Mouse (Mus musculus) layer of hippocampus, postnatal 25 days (tissue): ENCODE data around the gene Sap18b. TPM values are rescaled to one million over a fixed set of nuclear protein-coding genes. Genes with fewer than 3 reads are reported as not detected.

Experiments used
- DNase-seq, 2 experiments: peaks; one replicate each; pipeline ENCODE4 v3.0.0; 2022; ENCODE audit warnings: mixed read lengths in 2 of 2, low spot score in 1 of 2; ENCODE audit errors: extremely low spot score in 1 of 2
- total RNA-seq, 2 experiments: library from RNA; stranded (reverse); gene quantifications; 2 replicates each; pipeline ENCODE4 v1.2.3; 2021

Sap18b gene
- total RNA-seq, 2 experiments from 2014 or later, result 121 to 139 TPM

DNA sequence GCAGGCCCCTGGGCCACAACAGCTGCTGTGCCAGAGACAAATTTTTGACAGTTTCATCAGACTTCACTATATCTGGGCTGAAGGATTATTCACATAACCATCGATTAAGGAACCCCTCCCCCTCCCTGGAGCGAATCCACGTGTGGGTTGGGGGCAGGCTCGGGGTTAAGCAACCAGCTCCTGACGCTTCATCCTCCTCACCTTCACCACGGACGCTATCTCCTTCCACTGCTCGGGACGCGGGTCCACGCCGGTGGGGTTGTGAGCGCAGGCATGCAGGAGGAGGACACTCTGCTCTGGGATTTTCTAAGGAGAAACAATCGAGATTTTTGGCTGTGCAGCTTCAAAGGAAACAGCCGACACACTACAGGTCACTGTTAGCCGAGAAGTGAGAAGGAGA is 46.5 kb downstream of the Sap18b start:
- DNase-seq, result no peak

DNA sequence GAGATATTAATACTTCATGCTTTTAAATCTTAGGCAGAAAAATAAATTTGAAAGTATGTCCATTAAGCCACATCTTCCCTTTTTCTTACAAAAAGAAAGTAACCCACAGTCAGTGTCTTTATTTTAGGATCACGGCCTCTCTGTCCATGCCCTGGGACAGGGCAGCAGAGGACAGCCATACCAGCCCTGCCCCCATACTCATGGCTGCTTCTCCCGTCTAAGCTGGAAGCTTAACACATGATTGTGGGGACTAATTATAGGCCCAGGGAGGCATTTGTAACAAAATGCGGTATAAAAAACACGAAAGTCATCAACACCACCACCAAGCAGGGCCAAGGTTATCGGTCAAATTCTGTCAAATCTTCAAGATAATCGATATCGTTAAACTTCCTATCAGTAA is 50.1 kb downstream of the Sap18b start:
- DNase-seq, result no peak

Other genes starting within 250 kb of the Sap18b start
- not detected for gene Prss54, start 249.0 kb upstream of the Sap18b start, total RNA-seq
- 1 to 10 TPM; 1.2 to 2.0 TPM for gene Gins3, start 191.9 kb upstream of the Sap18b start, total RNA-seq
- 1,000 to 10,000 TPM; 1,420 to 1,424 TPM for gene Ndrg4, start 148.4 kb upstream of the Sap18b start, total RNA-seq
- gene Setd6, start 109.5 kb upstream of the Sap18b start, total RNA-seq, result 10 to 100 TPM; 19.9 to 22.0 TPM
- 100 to 1,000 TPM; 121 to 133 TPM for gene Cnot1, start 17.9 kb upstream of the Sap18b start, total RNA-seq
- 10 to 100 TPM; 29.1 to 31.1 TPM for gene Slc38a7, start 28.2 kb downstream of the Sap18b start, total RNA-seq
- gene Got2, start 63.2 kb downstream of the Sap18b start, total RNA-seq, result 100 to 1,000 TPM; 228 to 234 TPM